Mouse (Mus musculus) G1E (cell line): ENCODE measurements around the gene Dpy19l1.

Experiments used
- CTCF ChIP-seq: IDR thresholded peaks from 2 replicates; pipeline ENCODE4 v1.5.1; 2012; ENCODE audit warnings: low read depth, low read length, inconsistent platforms, mixed read lengths
- GATA1 ChIP-seq: IDR thresholded peaks from 2 replicates; pipeline ENCODE4 v1.6.1; 2012; ENCODE audit warnings: borderline replicate concordance, low read length, inconsistent platforms, mixed read lengths
- GATA2 ChIP-seq: IDR thresholded peaks from 2 replicates; pipeline ENCODE4 v1.6.1; 2012; ENCODE audit warnings: low read depth, low read length, inconsistent platforms, borderline replicate concordance

DNA sequence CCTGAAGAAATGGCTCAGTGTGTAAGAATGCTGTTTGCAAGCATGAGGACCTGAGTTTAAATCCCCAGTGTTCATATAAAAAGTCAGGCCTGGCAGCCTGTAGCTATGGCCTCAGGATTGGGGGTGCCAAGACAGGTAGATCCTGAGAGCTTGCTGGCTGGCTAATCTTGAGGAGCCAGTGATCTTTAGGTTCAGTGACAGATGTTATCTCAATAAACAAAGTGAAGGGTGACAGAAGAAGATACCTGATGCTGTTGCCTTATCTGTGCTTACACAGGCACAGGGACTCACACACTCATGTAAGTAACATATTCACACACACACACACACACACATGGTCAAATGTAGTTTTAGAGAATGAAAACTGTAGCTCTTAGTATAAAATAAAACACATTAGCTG, 115.7 kb downstream of the Dpy19l1 start:
- TF ChIP-seq CTCF (no peak), GATA1 (no peak), GATA2 (no peak)
